Mouse (Mus musculus) Patski (cell line): ENCODE results near the gene Arf3. TPM values are rescaled to one million over a fixed set of nuclear protein-coding genes. Genes with fewer than 3 reads are reported as not detected.

Experiments
- ATAC-seq: fragments of 100-300 bp; one replicate; pipeline ENCODE4 v1.8.0; 2021
- CTCF ChIA-PET: fragments of 350-600 bp; sonication (Branson Sonifier 250); formaldehyde crosslinking; loops from one replicate; lab custom pipeline; 2022; ENCODE audit warnings: inconsistent platforms; lab: Charles Lee
- POLR2A ChIA-PET: fragments of 350-600 bp; sonication (Branson Sonifier 250); formaldehyde crosslinking; loops from one replicate; lab custom pipeline; 2022; ENCODE audit warnings: antibody characterized with exemption, inconsistent platforms; lab: Charles Lee
- DNase-seq: peaks from one replicate; pipeline ENCODE4 v3.0.0-alpha.2; 2011; ENCODE audit warnings: low read depth, low spot score
- H3K27me3 ChIP-seq: fragments of 371-371 bp; one replicate; pipeline ENCODE4 v1.5.1; 2021
- CTCF ChIP-seq: fragments of 100-300 bp; IDR thresholded peaks from one replicate; pipeline ENCODE4 v1.5.1; 2021
- in situ Hi-C: fragments of 300-500 bp; cut with MboI; formaldehyde crosslinking; loops from 3 replicates; pipeline ENCODE4 v1.11.1; 2018; ENCODE audit warnings: low pct_unique_long_range_greater_than_20kb, mixed read lengths
- polyA plus RNA-seq: library from polyadenylated mRNA; unstranded; gene quantifications from one replicate; pipeline ENCODE4 v1.2.3, GENCODE M21; 2021

Gene Arf3
- polyA plus RNA-seq, 1 experiment from 2014 or later: 136 TPM

GRCm38 (mm10) chr15:98791221-98791620 lies 28.2 kb upstream of the Arf3 start:
- no peak for ATAC-seq
- TF ChIP-seq CTCF: no peak
- no peak for DNase-seq
- CTCF ChIA-PET: interaction anchor here (3.1 kb wide), 1 partner anchor 8 kb away, joined by 9 read pairs; no protein-coding TSS in a partner anchor
- in situ Hi-C loops: no loop called here
- H3K27me3 ChIP-seq: peaks cover 41% of the 10 kb centered on the region
- POLR2A ChIA-PET: interaction anchor here (1.2 kb wide), 2 partner anchors 18 to 23 kb away, joined by 3 read pairs; no protein-coding TSS in a partner anchor

GRCm38 (mm10) chr15:98790761-98791160 lies 27.7 kb upstream of the Arf3 start:
- ATAC-seq (no peak), DNase-seq (no peak)
- CTCF ChIA-PET: interaction anchor here (1.1 to 3.1 kb wide), 2 partner anchors 9 to 77 kb away, joined by 3 to 9 read pairs; no protein-coding TSS in a partner anchor
- in situ Hi-C loops: no loop called here
- TF ChIP-seq CTCF: no peak
- POLR2A ChIA-PET: interaction anchor here (0.9 to 1.2 kb wide), 3 partner anchors 18 to 28 kb away, joined by 3 to 4 read pairs (median 3); partner anchors contain the start of gene Arf3
- H3K27me3 ChIP-seq: peaks cover 41% of the 10 kb centered on the region

GRCm38 (mm10) chr15:98789661-98790535 lies 26.9 kb upstream of the Arf3 start, which contains the start of gene Wnt1:
TSS of gene Wnt1 (plus strand) at chr15:98789857.
- in situ Hi-C loops: loop anchor here (5.0 kb wide), 2 partner anchors 83 to 128 kb away; partner anchors contain the start of genes Ccdc65 and Ddx23

GRCm38 (mm10) chr15:98788972-98789660 lies 26.1 kb upstream of the Arf3 start:
- ATAC-seq (no peak), DNase-seq (no peak)
- ChIA-PET POLR2A (no interaction called here), CTCF (interaction anchor here (1.0 to 3.1 kb wide), 3 partner anchors 10 to 28 kb away, joined by 3 to 9 read pairs (median 6); partner anchors contain the start of gene Ddn)
- TF ChIP-seq CTCF: no peak
- H3K27me3 ChIP-seq: peaks cover 39% of the 10 kb centered on the region
- in situ Hi-C loops: loop anchor here (5.0 kb wide), 2 partner anchors 82 to 127 kb away; partner anchors contain the start of genes Ccdc65 and Ddx23

More at GRCm38 (mm10) chr15:98789661-98790535, 26.9 kb upstream of the Arf3 start, which contains the start of gene Wnt1:
- ATAC-seq (peak; percentile 32), DNase-seq (no peak)
- CTCF ChIA-PET: interaction anchor here (1.1 to 3.1 kb wide), 2 partner anchors 9 to 76 kb away, joined by 3 to 9 read pairs; no protein-coding TSS in a partner anchor
- POLR2A ChIA-PET: interaction anchor here (0.9 kb wide), 1 partner anchor 27 kb away, joined by 4 read pairs; the partner anchor contains the start of gene Arf3
- TF ChIP-seq CTCF: no peak
- peaks cover 41% of the 10 kb centered on the region for H3K27me3 ChIP-seq

GRCm38 (mm10) chr15:98787930-98788329 lies 24.9 kb upstream of the Arf3 start:
- ATAC-seq: no peak
- no peak for DNase-seq
- H3K27me3 ChIP-seq: peaks cover 29% of the 10 kb centered on the region
- CTCF ChIA-PET: interaction anchor here (1.0 to 3.1 kb wide), 3 partner anchors 11 to 27 kb away, joined by 3 to 9 read pairs (median 6); partner anchors contain the start of gene Ddn
- no peak for TF ChIP-seq CTCF
- in situ Hi-C loops: loop anchor here (5.0 kb wide), 2 partner anchors 81 to 126 kb away; partner anchors contain the start of genes Ccdc65 and Ddx23
- POLR2A ChIA-PET: no interaction called here

GRCm38 (mm10) chr15:98785744-98786143 lies 22.7 kb upstream of the Arf3 start:
- ChIA-PET POLR2A (no interaction called here), CTCF (interaction anchor here (1.8 kb wide), 1 partner anchor 122 kb away, joined by 10 read pairs; the partner anchor contains the start of gene Ddx23)
- no peak for ATAC-seq
- peaks cover 10% of the 10 kb centered on the region for H3K27me3 ChIP-seq
- TF ChIP-seq CTCF: no peak
- DNase-seq: no peak
- in situ Hi-C loops: loop anchor here (5.0 kb wide), 2 partner anchors 78 to 123 kb away; partner anchors contain the start of genes Ccdc65 and Ddx23

GRCm38 (mm10) chr15:98781166-98781565 lies 18.2 kb upstream of the Arf3 start:
- ChIA-PET POLR2A (no interaction called here), CTCF (interaction anchor here (1.4 to 2.2 kb wide), 2 partner anchors 13 to 18 kb away, joined by 4 to 6 read pairs; no protein-coding TSS in a partner anchor)
- no peak for TF ChIP-seq CTCF
- DNase-seq (no peak), ATAC-seq (no peak)
- in situ Hi-C loops: no loop called here
- no peaks in the 10 kb centered on the region for H3K27me3 ChIP-seq

- ChIA-PET POLR2A (no interaction called here), CTCF (interaction anchor here (1.4 to 2.2 kb wide), 2 partner anchors 13 to 19 kb away, joined by 4 to 6 read pairs; no protein-coding TSS in a partner anchor)
- DNase-seq (no peak), ATAC-seq (no peak)
- no peak for TF ChIP-seq CTCF
- H3K27me3 ChIP-seq: no peaks in the 10 kb centered on the region
- in situ Hi-C loops: no loop called here
Observed at GRCm38 (mm10) chr15:98780573-98780972, 17.6 kb upstream of the Arf3 start.

GRCm38 (mm10) chr15:98780075-98780474 lies 17.1 kb upstream of the Arf3 start:
- DNase-seq: no peak

GRCm38 (mm10) chr15:98778806-98779205 lies 15.8 kb upstream of the Arf3 start:
- no peaks in the 10 kb centered on the region for H3K27me3 ChIP-seq
- no peak for TF ChIP-seq CTCF
- in situ Hi-C loops: no loop called here
- ChIA-PET POLR2A (interaction anchor here (0.6 kb wide), 1 partner anchor 207 kb away, joined by 7 read pairs; no protein-coding TSS in a partner anchor), CTCF (no interaction called here)
- no peak for ATAC-seq
- no peak for DNase-seq

More at GRCm38 (mm10) chr15:98780075-98780474, 17.1 kb upstream of the Arf3 start:
- ATAC-seq: no peak
- CTCF ChIA-PET: interaction anchor here (2.2 kb wide), 1 partner anchor 19 kb away, joined by 6 read pairs; no protein-coding TSS in a partner anchor
- POLR2A ChIA-PET: no interaction called here
- in situ Hi-C loops: no loop called here
- TF ChIP-seq CTCF: no peak
- H3K27me3 ChIP-seq: no peaks in the 10 kb centered on the region
